Mouse (Mus musculus): ENCODE data around the gene Glis3.

GRCm38 (mm10) chr19:28258907-28259675 is 420.8 kb downstream of the Glis3 start:
- TF ChIP-seq CTCF (IDR thresholded peaks at IDR 0.05; ENCODE audit: low read depth) (no peak), EP300 (IDR thresholded peaks at IDR 0.05; ENCODE audit: low read depth) (no peak)
